Mouse (Mus musculus) mouse embryonic stem cell (cell line): ENCODE measurements around the gene Tmco4.

ENCODE experiments used
- in situ Hi-C, 2 experiments: fragments of 300-500 bp; cut with MboI; formaldehyde crosslinking; loops; 1 replicate in 1 of 2; 3 replicates in 1 of 2; pipeline ENCODE4 v1.14.3; 2019 to 2020; ENCODE audit warnings: low sequenced_read_pairs in 2 of 2, low pct_unique_long_range_greater_than_20kb in 1 of 2, mixed read lengths in 1 of 2; ENCODE audit not compliant: unreplicated experiment in 1 of 2

Gene Tmco4

GRCm38 (mm10) chr4:138972827-138973718 is at the start of gene Tmco4:
Tmco4 (plus strand) TSS chr4:138972888.
- in situ Hi-C loops, result no loop called here

GRCm38 (mm10) chr4:138925561-138925960 is 47.1 kb upstream of the Tmco4 start:
- in situ Hi-C loops, result loop anchor here in 1 of 2 experiments (5.0 kb wide), 2 partner anchors 77 to 152 kb away; partner anchors contain the start of gene Htr6

GRCm38 (mm10) chr4:138933862-138934261 is 38.8 kb upstream of the Tmco4 start:
- in situ Hi-C loops, result no loop called here

- in situ Hi-C loops, result no loop called here
Measured at GRCm38 (mm10) chr4:138934456-138935145, 38.1 kb upstream of the Tmco4 start.

- in situ Hi-C loops, result no loop called here
Measured at GRCm38 (mm10) chr4:138938495-138939269, 34.0 kb upstream of the Tmco4 start.

GRCm38 (mm10) chr4:138939481-138939880 is 33.2 kb upstream of the Tmco4 start:
- in situ Hi-C loops, result no loop called here

GRCm38 (mm10) chr4:138941401-138941800 is 31.3 kb upstream of the Tmco4 start:
- in situ Hi-C loops, result no loop called here

GRCm38 (mm10) chr4:138941966-138942365 is 30.7 kb upstream of the Tmco4 start:
- in situ Hi-C loops, result no loop called here

- in situ Hi-C loops, result no loop called here
Measured at GRCm38 (mm10) chr4:138943730-138944129, 29.0 kb upstream of the Tmco4 start.

- in situ Hi-C loops, result no loop called here
Measured at GRCm38 (mm10) chr4:138948257-138948656, 24.4 kb upstream of the Tmco4 start.

GRCm38 (mm10) chr4:138958612-138959011 is 14.1 kb upstream of the Tmco4 start:
- in situ Hi-C loops, result no loop called here

GRCm38 (mm10) chr4:138959120-138959519 is 13.6 kb upstream of the Tmco4 start:
- in situ Hi-C loops, result no loop called here

GRCm38 (mm10) chr4:138959926-138960325 is 12.8 kb upstream of the Tmco4 start:
- in situ Hi-C loops, result no loop called here

- in situ Hi-C loops, result no loop called here
Measured at GRCm38 (mm10) chr4:138962719-138963118, 10.0 kb upstream of the Tmco4 start.

GRCm38 (mm10) chr4:138965871-138966270 is 6.8 kb upstream of the Tmco4 start:
- in situ Hi-C loops, result no loop called here

- in situ Hi-C loops, result no loop called here
Measured at GRCm38 (mm10) chr4:138966866-138967265, 5.8 kb upstream of the Tmco4 start, which contains the start of gene Rnf186. Rnf186 (plus strand) TSS chr4:138967112.

GRCm38 (mm10) chr4:138967485-138967884 is 5.2 kb upstream of the Tmco4 start:
- in situ Hi-C loops, result no loop called here

GRCm38 (mm10) chr4:138968772-138969556 is 3.7 kb upstream of the Tmco4 start:
- in situ Hi-C loops, result no loop called here
